Mouse (Mus musculus) frontal cortex, postnatal 10 days (tissue): Measurements from ENCODE around the gene Eif5a.

Experiments
- DNase-seq, 2 experiments: peaks; one replicate each; pipeline ENCODE4 v3.0.0; 2022; ENCODE audit warnings: low spot score in 2 of 2, mixed read lengths in 1 of 2

The Eif5a gene

GRCm38 (mm10) chr11:69877878-69878277, 43.9 kb downstream of the Eif5a start, which contains the start of gene Tmem95:
Gene Tmem95 (minus strand): TSS chr11:69878018.
- DNase-seq, result no peak

GRCm38 (mm10) chr11:69876867-69877266, 44.9 kb downstream of the Eif5a start:
- DNase-seq, result peak; percentile 57 to 77

GRCm38 (mm10) chr11:69876186-69876585, 45.6 kb downstream of the Eif5a start:
- no peak for DNase-seq

- no peak for DNase-seq
Observed at GRCm38 (mm10) chr11:69872451-69872850, 49.3 kb downstream of the Eif5a start.

GRCm38 (mm10) chr11:69871822-69872221, 49.9 kb downstream of the Eif5a start:
- no peak for DNase-seq

- DNase-seq, result no peak
Observed at GRCm38 (mm10) chr11:69870289-69871069, 51.3 kb downstream of the Eif5a start.

- DNase-seq, result no peak
Observed at GRCm38 (mm10) chr11:69867335-69867734, 54.4 kb downstream of the Eif5a start.
